Mouse (Mus musculus): Measurements from ENCODE around the gene Ube4b. TPM values are rescaled to one million over a fixed set of nuclear protein-coding genes. Genes with fewer than 3 reads are reported as not detected.

The Ube4b gene
- polyA plus RNA-seq, 1 experiment = 36.5 TPM

DNA sequence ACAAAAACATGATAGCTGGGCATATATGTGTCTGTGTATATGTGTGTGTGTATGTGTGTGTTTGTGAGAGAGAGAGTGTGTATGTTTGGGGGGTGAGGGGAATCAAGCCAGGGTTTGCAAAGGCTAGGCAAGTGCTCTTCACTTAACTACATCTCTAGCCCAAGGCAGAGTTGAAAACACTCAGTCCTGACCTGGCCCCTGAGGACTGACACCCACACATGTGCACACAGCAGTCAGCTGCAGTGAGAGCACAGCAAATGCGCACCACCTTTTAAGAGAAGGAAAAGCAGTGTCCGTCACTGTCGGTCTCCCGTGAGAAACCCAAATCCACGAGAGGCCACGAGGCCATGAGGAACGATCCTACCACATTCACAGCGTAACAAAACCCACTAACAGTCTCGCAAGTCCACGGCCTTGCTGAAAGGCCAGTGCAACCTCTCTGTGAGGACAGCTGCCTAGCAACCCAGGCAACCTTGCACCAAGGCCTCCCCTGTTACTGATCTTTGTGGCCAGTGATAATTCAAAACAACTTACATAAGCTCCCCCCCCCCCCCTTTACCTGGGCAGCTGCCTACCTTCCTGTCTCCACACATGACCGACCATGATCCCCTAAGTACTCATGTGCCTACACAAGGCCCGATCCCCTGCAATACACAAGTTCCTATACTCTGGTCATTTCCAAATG, 33.1 kb downstream of the Ube4b start:
- Histone ChIP-seq H3K4me3 (ENCODE audit: control insufficient read depth, low read depth, low read length) (no peak overlapping the region), H3K36me3 (ENCODE audit: control insufficient read depth, insufficient read depth, low read length) (no peaks in the 10 kb centered on the region), H3K4me1 (ENCODE audit: control insufficient read depth, insufficient read depth, low read length) (no peaks in the 10 kb centered on the region), H3K27me3 (ENCODE audit: control insufficient read depth, insufficient read depth, low read length) (no peaks in the 10 kb centered on the region), H3K27ac (ENCODE audit: control insufficient read depth, insufficient read depth, low read depth, low read length) (peak overlapping the region; percentile 69)
- no peak for TF ChIP-seq CTCF (IDR thresholded peaks at IDR 0.05; ENCODE audit: control insufficient read depth, insufficient read depth, insufficient replicate concordance, low read depth, low read length)
- TF ChIP-seq POLR2A (IDR thresholded peaks at IDR 0.05; ENCODE audit: control insufficient read depth, low read depth, low read length) = no peak; the same call in 1 of the 2 replicates

GRCm38 (mm10) chr4:149392359-149392758, 34.2 kb downstream of the Ube4b start:
- TF ChIP-seq CTCF (IDR thresholded peaks at IDR 0.05; ENCODE audit: control insufficient read depth, insufficient read depth, insufficient replicate concordance, low read depth, low read length) = no peak
- no peak for TF ChIP-seq POLR2A (IDR thresholded peaks at IDR 0.05; ENCODE audit: control insufficient read depth, low read depth, low read length)
- no peaks in the 10 kb centered on the region for H3K27me3 ChIP-seq (ENCODE audit: control insufficient read depth, insufficient read depth, low read length)
- H3K4me1 ChIP-seq (ENCODE audit: control insufficient read depth, insufficient read depth, low read length) = no peaks in the 10 kb centered on the region
- no peak overlapping the region for H3K4me3 ChIP-seq (ENCODE audit: control insufficient read depth, low read depth, low read length)
- H3K36me3 ChIP-seq (ENCODE audit: control insufficient read depth, insufficient read depth, low read length) = no peaks in the 10 kb centered on the region
- peak overlapping the region; percentile 69 for H3K27ac ChIP-seq (ENCODE audit: control insufficient read depth, insufficient read depth, low read depth, low read length)

GRCm38 (mm10) chr4:149381001-149381400, 45.5 kb downstream of the Ube4b start:
- Histone ChIP-seq H3K27me3 (ENCODE audit: control insufficient read depth, insufficient read depth, low read length) (no peaks in the 10 kb centered on the region), H3K4me3 (ENCODE audit: control insufficient read depth, low read depth, low read length) (no peak overlapping the region), H3K27ac (ENCODE audit: control insufficient read depth, insufficient read depth, low read depth, low read length) (no peak overlapping the region), H3K4me1 (ENCODE audit: control insufficient read depth, insufficient read depth, low read length) (no peaks in the 10 kb centered on the region), H3K36me3 (ENCODE audit: control insufficient read depth, insufficient read depth, low read length) (peaks cover 4% of the 10 kb centered on the region)
- TF ChIP-seq POLR2A (IDR thresholded peaks at IDR 0.05; ENCODE audit: control insufficient read depth, low read depth, low read length) = no peak
- TF ChIP-seq CTCF (IDR thresholded peaks at IDR 0.05; ENCODE audit: control insufficient read depth, insufficient read depth, insufficient replicate concordance, low read depth, low read length) = no peak

DNA sequence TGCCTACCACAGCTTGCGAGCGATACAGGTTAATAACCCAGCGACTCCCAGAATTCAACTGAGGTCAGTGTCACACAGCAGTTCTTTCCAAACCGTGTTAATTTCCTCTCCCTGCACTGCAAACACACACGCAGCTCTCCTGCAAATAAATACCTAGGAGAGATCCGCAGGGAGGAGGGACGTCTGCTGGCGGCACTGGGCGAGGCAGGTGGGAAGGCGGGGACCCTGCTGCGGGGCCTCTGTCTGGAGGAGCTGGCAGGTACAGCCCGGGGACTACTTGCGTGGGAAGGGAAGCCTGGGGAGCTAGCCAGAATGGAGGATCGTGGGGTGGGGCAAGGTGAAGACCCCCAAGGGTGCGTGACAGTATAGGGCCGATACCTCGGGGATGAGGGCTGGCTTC, 46.7 kb downstream of the Ube4b start:
- TF ChIP-seq CTCF (IDR thresholded peaks at IDR 0.05; ENCODE audit: control insufficient read depth, insufficient read depth, insufficient replicate concordance, low read depth, low read length) (no peak), POLR2A (IDR thresholded peaks at IDR 0.05; ENCODE audit: control insufficient read depth, low read depth, low read length) (no peak)
- Histone ChIP-seq H3K4me1 (ENCODE audit: control insufficient read depth, insufficient read depth, low read length) (no peaks in the 10 kb centered on the region), H3K4me3 (ENCODE audit: control insufficient read depth, low read depth, low read length) (no peak overlapping the region), H3K27ac (ENCODE audit: control insufficient read depth, insufficient read depth, low read depth, low read length) (no peak overlapping the region), H3K36me3 (ENCODE audit: control insufficient read depth, insufficient read depth, low read length) (peaks cover 4% of the 10 kb centered on the region), H3K27me3 (ENCODE audit: control insufficient read depth, insufficient read depth, low read length) (no peaks in the 10 kb centered on the region)

DNA sequence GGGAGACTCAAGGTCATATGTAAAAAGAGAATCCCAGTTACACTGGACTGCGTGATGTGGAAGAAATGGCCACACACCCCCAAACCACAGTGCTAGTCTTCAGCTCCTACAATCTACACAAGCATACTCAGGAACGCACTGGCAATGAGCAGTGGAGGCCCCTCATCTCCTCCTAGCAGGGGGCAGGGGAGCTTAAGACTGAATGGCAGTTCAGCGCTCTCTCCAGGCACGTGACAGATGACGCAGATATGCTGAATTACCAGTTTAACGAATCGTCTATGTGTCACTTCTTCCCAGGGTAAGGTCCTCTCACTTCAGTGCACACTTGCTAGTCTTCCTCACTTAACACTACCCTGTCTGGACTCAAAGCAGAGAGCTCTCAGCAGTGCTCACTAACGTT, 47.7 kb downstream of the Ube4b start:
- H3K27ac ChIP-seq (ENCODE audit: control insufficient read depth, insufficient read depth, low read depth, low read length) = no peak overlapping the region
- no peaks in the 10 kb centered on the region for H3K4me1 ChIP-seq (ENCODE audit: control insufficient read depth, insufficient read depth, low read length)
- no peaks in the 10 kb centered on the region for H3K27me3 ChIP-seq (ENCODE audit: control insufficient read depth, insufficient read depth, low read length)
- H3K4me3 ChIP-seq (ENCODE audit: control insufficient read depth, low read depth, low read length) = no peak overlapping the region
- TF ChIP-seq POLR2A (IDR thresholded peaks at IDR 0.05; ENCODE audit: control insufficient read depth, low read depth, low read length) = no peak
- TF ChIP-seq CTCF (IDR thresholded peaks at IDR 0.05; ENCODE audit: control insufficient read depth, insufficient read depth, insufficient replicate concordance, low read depth, low read length) = no peak
- peaks cover 4% of the 10 kb centered on the region for H3K36me3 ChIP-seq (ENCODE audit: control insufficient read depth, insufficient read depth, low read length)

- TF ChIP-seq CTCF (IDR thresholded peaks at IDR 0.05; ENCODE audit: control insufficient read depth, insufficient read depth, insufficient replicate concordance, low read depth, low read length) (no peak), POLR2A (IDR thresholded peaks at IDR 0.05; ENCODE audit: control insufficient read depth, low read depth, low read length) (no peak)
- Histone ChIP-seq H3K4me1 (ENCODE audit: control insufficient read depth, insufficient read depth, low read length) (no peaks in the 10 kb centered on the region), H3K27ac (ENCODE audit: control insufficient read depth, insufficient read depth, low read depth, low read length) (no peak overlapping the region), H3K4me3 (ENCODE audit: control insufficient read depth, low read depth, low read length) (no peak overlapping the region), H3K36me3 (ENCODE audit: control insufficient read depth, insufficient read depth, low read length) (peaks cover 2% of the 10 kb centered on the region), H3K27me3 (ENCODE audit: control insufficient read depth, insufficient read depth, low read length) (no peaks in the 10 kb centered on the region)
Observed at GRCm38 (mm10) chr4:149376034-149376433, 50.5 kb downstream of the Ube4b start.

DNA sequence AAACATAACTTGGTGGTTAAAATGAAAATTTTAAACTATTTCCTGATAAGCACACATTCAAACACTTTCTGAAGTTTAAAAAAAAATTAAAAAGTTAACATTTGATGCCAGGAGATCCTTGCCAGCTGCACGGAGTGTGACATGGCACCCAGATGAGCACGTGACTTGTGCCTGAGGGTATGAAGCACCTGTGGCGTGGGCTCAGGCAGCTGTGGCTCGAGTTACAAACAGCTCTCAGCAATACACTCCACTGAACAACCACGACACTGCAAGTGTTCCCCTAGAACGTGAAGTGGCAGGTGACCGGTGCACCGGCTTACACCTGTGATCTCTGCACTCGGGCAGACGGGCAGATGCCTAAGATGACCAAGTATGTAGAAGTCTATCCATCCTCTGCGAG, 51.9 kb downstream of the Ube4b start:
- no peaks in the 10 kb centered on the region for H3K27me3 ChIP-seq (ENCODE audit: control insufficient read depth, insufficient read depth, low read length)
- H3K4me1 ChIP-seq (ENCODE audit: control insufficient read depth, insufficient read depth, low read length) = no peaks in the 10 kb centered on the region
- H3K36me3 ChIP-seq (ENCODE audit: control insufficient read depth, insufficient read depth, low read length) = peaks cover 2% of the 10 kb centered on the region; the same call in 1 of the 2 replicates
- H3K27ac ChIP-seq (ENCODE audit: control insufficient read depth, insufficient read depth, low read depth, low read length) = no peak overlapping the region
- TF ChIP-seq CTCF (IDR thresholded peaks at IDR 0.05; ENCODE audit: control insufficient read depth, insufficient read depth, insufficient replicate concordance, low read depth, low read length) (no peak), POLR2A (IDR thresholded peaks at IDR 0.05; ENCODE audit: control insufficient read depth, low read depth, low read length) (0 out of 2 replicates have a peak, but pooled peaks have one; percentile 12)
- no peak overlapping the region for H3K4me3 ChIP-seq (ENCODE audit: control insufficient read depth, low read depth, low read length)
